Mouse (Mus musculus) ES-Bruce4 (cell line): ENCODE measurements around the gene Ctc1.

ENCODE experiments used
- CTCF ChIP-seq: IDR thresholded peaks from one replicate; pipeline ENCODE4 v1.8.1; 2011; ENCODE audit warnings: low read depth, low read length
- EP300 ChIP-seq: IDR thresholded peaks from 2 replicates; pipeline ENCODE4 v1.6.1; 2011; ENCODE audit warnings: low read depth, low read length; ENCODE audit not compliant: insufficient read depth
- POLR2A ChIP-seq: IDR thresholded peaks from one replicate; pipeline ENCODE4 v1.8.1; 2011; ENCODE audit warnings: low read length; ENCODE audit not compliant: insufficient read depth

- no peak for TF ChIP-seq POLR2A
- no peak for TF ChIP-seq CTCF
- TF ChIP-seq EP300, result no peak
Measured at GRCm38 (mm10) chr11:69080102-69080854, 64.6 kb downstream of the Ctc1 start.
